Mouse (Mus musculus) kidney, adult 2 months (tissue): ENCODE measurements at regions not wholly inside any gene's neighbourhood (a gene's known extent, or its start where the extent isn't known, plus 50 kb on each side); places are given as distances from the start of the nearest gene placed in this dataset.

Source experiments
- DNase-seq: peaks from one replicate; pipeline ENCODE4 v3.0.0; 2021
- H3K27ac ChIP-seq: fragments of 200-500 bp; 2 replicates; pipeline ENCODE4 v1.5.1; 2012; ENCODE audit warnings: low read depth, low read length, control low read depth, inconsistent platforms; ENCODE audit not compliant: insufficient read depth
- H3K27me3 ChIP-seq: fragments of 200-500 bp; replicated peaks from 2 replicates; pipeline ENCODE4 v1.6.1; 2012; ENCODE audit warnings: mild to moderate bottlenecking, moderate library complexity, low read length, inconsistent platforms; ENCODE audit not compliant: control insufficient read depth, insufficient read depth
- H3K36me3 ChIP-seq: fragments of 200-500 bp; 2 replicates; pipeline ENCODE4 v1.6.1; 2012; ENCODE audit warnings: mild to moderate bottlenecking, moderate library complexity, low read length, inconsistent platforms; ENCODE audit not compliant: control insufficient read depth, insufficient read depth
- H3K4me1 ChIP-seq: fragments of 200-500 bp; 2 replicates; pipeline ENCODE4 v1.6.1; 2011; ENCODE audit warnings: low read length; ENCODE audit not compliant: control insufficient read depth, insufficient read depth
- H3K4me3 ChIP-seq: fragments of 200-500 bp; 2 replicates; pipeline ENCODE4 v1.5.1; 2011; ENCODE audit warnings: mild to moderate bottlenecking, low read depth, low read length, control low read depth; ENCODE audit not compliant: insufficient read depth
- CTCF ChIP-seq: fragments of 200-500 bp; conservative IDR thresholded peaks from 2 replicates; pipeline ENCODE4 v1.5.1; 2011; ENCODE audit warnings: low read depth, mild to moderate bottlenecking, control low read depth, low read length, moderate library complexity, mixed read lengths; ENCODE audit not compliant: insufficient read depth, insufficient read length
- POLR2A ChIP-seq: fragments of 200-500 bp; IDR thresholded peaks from one replicate; pipeline ENCODE4 v1.6.1; 2011; ENCODE audit warnings: low read depth, low read length, control low read depth
- WGBS: fragments of 180-500 bp; shearing (Covaris S2); methylation state at CpG from one replicate; pipeline ENCODE4 v1.1.7; 2018; 5-methylcytosine and 5-hydroxymethylcytosine counted together

DNA sequence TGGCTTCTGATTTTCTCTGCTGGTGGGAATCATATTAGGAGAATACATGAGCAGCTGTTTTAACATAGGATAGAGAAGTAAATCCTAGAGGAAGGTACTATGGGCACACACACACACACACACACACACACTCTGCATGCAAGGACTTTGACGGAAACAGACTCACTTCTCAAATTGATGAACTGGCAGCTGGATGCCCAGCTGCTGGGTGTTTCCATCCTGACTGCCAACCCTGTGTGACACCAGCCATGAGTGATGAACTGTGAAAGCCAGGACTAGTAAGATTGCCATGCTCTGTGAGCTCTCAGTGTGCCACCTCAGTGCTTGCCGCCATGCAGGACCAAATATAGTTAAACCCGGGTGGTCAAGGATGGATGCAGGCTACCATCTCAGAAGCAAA, 107.7 kb upstream of the Ly86 start:
- no peak overlapping the region for H3K27ac ChIP-seq
- DNase-seq, result no peak
- TF ChIP-seq POLR2A, result no peak
- no peak for TF ChIP-seq CTCF
- no peaks in the 10 kb centered on the region for H3K36me3 ChIP-seq
- no peak overlapping the region for H3K4me3 ChIP-seq
- H3K4me1 ChIP-seq, result no peaks in the 10 kb centered on the region
- H3K27me3 ChIP-seq, result no peaks in the 10 kb centered on the region
- WGBS, result 61% methylated on average over 3 of the region's 3 CpGs

DNA sequence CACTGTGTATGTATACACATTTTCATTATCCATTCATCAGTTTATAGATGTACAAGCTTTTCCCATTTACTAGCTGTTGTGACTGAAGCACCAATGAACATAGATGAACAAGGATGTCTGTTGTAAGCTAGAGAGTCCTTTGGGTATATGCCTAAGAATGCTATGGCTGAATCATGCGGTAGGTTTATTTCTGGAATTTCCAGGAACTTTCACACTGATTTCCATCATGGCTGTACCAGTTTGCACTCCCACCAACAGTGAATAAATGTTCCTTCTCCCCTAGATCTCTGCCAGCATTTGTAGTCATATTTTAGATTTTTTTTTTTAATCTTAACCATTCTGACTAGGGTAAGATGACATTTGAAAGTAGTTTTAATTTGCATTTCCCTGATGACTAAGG, 119.2 kb upstream of the Ly86 start:
- Histone ChIP-seq H3K36me3 (no peaks in the 10 kb centered on the region), H3K27me3 (no peaks in the 10 kb centered on the region), H3K4me1 (no peaks in the 10 kb centered on the region), H3K27ac (no peak overlapping the region), H3K4me3 (no peak overlapping the region)
- 81% methylated on average over 1 of the region's 1 CpGs for WGBS
- DNase-seq, result no peak
- TF ChIP-seq POLR2A, result no peak
- TF ChIP-seq CTCF, result no peak

DNA sequence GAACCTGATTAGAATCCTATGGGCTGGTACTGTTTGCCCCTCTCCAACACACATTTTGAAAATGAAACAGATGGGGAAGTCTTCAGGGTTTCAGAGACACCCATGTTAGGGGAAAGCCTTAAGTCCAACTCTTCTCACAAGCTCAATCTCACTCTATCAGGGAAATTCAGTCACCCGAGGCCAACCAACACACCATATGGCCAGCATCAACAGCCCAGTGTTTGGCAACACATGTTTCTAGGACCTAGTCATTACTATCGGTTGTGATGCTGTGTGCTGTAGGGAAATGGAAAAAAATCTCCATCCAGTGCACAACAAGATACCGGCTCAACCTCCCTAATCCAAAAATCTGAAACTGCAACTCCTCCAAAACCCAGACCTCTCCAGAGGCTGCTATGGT, 124.6 kb upstream of the Ly86 start:
- Histone ChIP-seq H3K36me3 (no peaks in the 10 kb centered on the region), H3K27ac (no peak overlapping the region), H3K27me3 (no peaks in the 10 kb centered on the region), H3K4me3 (no peak overlapping the region), H3K4me1 (no peaks in the 10 kb centered on the region)
- 67% methylated on average over 3 of the region's 3 CpGs for WGBS
- DNase-seq, result no peak
- TF ChIP-seq POLR2A, result no peak
- TF ChIP-seq CTCF, result no peak

DNA sequence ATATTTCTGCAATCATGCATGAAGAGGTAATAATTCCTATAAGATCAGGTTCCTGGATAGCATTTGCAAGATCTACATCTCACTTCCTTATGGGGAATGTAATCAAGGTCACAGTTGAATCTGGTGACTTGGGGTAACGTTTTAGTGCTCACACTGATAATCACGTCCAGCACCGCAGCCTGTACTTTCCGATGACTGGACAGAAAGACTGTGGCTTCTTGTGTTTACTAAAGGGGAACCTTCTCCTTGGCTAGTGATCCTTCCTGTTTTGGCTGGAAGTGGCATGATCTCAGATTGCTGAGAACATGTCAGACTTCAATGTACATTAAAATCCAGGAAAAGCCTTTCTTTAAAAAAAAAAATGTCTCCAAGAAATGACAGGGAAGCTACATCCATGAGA, 126.4 kb upstream of the Ly86 start:
- DNase-seq, result no peak
- 71% methylated on average over 4 of the region's 4 CpGs for whole genome bisulfite sequencing
- no peaks in the 10 kb centered on the region for H3K36me3 ChIP-seq
- H3K27me3 ChIP-seq, result no peaks in the 10 kb centered on the region
- TF ChIP-seq POLR2A, result no peak
- TF ChIP-seq CTCF, result no peak
- no peaks in the 10 kb centered on the region for H3K4me1 ChIP-seq
- H3K4me3 ChIP-seq, result no peak overlapping the region
- H3K27ac ChIP-seq, result no peak overlapping the region

DNA sequence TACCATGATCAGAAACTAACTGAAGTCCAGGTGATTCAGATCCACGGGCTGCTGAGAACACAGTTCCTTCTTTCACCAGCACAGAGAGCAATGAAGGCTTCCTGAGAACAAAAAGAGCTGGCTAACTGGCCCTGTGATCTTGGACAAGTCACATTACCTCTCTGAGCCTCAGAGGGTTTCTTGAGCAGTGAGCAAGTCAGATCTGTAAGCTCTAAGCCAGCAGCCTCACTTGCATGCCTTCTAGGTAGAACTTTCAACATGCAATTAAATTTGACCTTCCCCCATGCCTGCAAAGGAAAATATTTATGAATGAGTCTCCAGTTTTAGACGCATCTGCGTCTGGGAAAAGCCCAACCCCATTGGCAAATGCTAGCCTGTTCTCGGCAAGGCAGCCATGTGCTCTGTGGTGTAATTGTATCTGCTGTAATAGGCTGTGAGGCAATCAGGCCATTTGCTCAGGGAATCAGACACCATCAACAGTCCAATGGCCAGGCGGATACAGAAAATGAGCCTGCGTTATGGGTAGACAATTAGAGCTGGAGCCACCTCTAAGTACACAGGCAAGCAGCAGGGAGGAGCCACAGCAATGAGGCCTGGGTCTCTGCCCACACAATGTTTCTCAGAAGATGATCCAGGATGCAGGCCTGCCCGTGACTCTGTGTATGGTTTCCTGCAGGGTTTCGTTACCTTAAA, 130.3 kb upstream of the Ly86 start:
- 41% methylated on average over 8 of the region's 8 CpGs for WGBS

DNA sequence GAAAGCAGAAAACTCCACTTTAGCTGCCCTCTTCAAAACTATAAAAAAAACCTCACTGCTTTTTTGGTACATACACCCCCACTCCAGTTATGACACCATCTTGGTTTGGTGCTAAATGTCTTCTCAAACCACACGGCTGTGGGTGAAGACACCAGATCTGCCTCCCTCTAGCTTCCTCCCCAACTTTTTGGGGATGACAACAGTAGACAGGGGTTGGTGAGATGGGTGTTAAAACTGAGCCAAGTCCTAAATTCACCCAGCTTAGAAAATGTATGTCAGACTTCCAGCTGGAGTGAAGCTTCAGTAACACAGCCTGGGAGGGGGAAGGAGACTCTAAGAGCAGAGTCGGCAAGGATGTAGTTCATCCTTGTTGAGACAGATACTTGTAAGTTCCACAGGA, 147.1 kb upstream of the F13a1 start:
- H3K4me1 ChIP-seq, result no peaks in the 10 kb centered on the region
- no peaks in the 10 kb centered on the region for H3K36me3 ChIP-seq
- no peaks in the 10 kb centered on the region for H3K27me3 ChIP-seq
- no peak for DNase-seq
- no peak overlapping the region for H3K27ac ChIP-seq
- no peak overlapping the region for H3K4me3 ChIP-seq
- WGBS, result 85% methylated on average over 2 of the region's 2 CpGs
- TF ChIP-seq POLR2A, result no peak
- TF ChIP-seq CTCF, result no peak

More for the DNA sequence above, 130.3 kb upstream of the Ly86 start:
- TF ChIP-seq POLR2A (no peak), CTCF (no peak)
- Histone ChIP-seq H3K4me1 (no peaks in the 10 kb centered on the region), H3K27me3 (no peaks in the 10 kb centered on the region), H3K27ac (no peak overlapping the region), H3K36me3 (no peaks in the 10 kb centered on the region), H3K4me3 (no peak overlapping the region)
- no peak for DNase-seq

DNA sequence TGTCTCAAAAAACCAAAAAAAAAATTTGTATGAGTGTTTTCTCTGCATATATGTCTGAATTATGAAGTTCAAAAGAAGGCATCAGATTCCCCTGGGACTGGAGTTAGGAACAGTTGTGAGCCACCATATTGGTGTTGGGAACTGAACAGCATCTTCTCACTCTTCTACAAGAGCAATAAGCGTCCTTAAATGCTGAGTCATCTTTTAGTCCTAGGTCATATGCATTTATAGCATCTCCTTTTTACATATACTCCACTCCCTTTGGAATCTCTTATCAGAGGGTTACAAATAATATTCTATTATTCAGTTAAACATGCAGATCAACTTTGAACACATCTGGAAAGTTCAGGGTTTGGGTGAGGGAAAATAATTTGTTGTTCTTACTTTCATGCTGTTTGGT, 145.8 kb upstream of the F13a1 start:
- Histone ChIP-seq H3K36me3 (no peaks in the 10 kb centered on the region), H3K27me3 (no peaks in the 10 kb centered on the region), H3K4me1 (no peaks in the 10 kb centered on the region), H3K27ac (no peak overlapping the region), H3K4me3 (no peak overlapping the region)
- no peak for DNase-seq
- WGBS, result 74% methylated on average over 1 of the region's 1 CpGs
- no peak for TF ChIP-seq CTCF
- TF ChIP-seq POLR2A, result no peak

DNA sequence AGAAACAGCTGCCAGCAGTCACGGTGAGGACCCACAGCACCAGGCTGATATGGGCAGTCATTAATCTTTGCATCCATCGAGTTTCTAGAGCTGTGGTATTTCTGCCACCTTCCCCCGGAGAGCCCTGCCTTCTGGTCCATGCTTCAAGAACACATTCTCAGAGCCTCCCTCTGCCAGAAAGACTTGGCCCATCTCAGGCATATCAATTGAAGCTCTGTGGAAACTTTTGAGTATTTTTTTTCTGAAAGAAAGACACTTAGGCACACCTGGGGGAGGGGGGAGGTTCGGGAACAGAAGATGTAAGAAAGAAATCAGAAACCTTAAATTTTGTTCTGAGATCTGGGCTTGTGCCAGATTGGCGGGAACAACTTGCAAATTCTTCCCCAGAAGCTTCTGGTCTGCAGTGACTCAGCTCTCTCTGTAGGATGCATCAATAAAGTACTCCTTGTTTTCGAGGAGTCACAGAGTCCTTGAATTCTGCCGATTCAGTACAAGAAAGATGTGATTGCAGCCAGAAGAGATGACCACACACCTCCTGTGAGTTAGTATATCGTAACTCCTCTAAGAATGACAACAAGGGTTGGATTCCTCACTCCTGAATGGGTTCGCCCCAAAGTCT, 131.2 kb upstream of the F13a1 start:
- no peak overlapping the region for H3K27ac ChIP-seq
- no peak overlapping the region for H3K4me3 ChIP-seq
- H3K36me3 ChIP-seq, result no peaks in the 10 kb centered on the region
- H3K27me3 ChIP-seq, result no peaks in the 10 kb centered on the region
- 46% methylated on average over 9 of the region's 9 CpGs for WGBS
- TF ChIP-seq CTCF (no peak), POLR2A (no peak)
- DNase-seq, result no peak
- no peaks in the 10 kb centered on the region for H3K4me1 ChIP-seq
